Mouse (Mus musculus) hindlimb bud, embryonic 11.5 days (tissue): ENCODE data around the gene Stim1.
"Not testable (repeated sequence)": the region's sequence is repeated elsewhere in the genome, so short reads cannot be mapped to it uniquely, and the experiment has no call there.

ENCODE experiments used
- DNase-seq: peaks from one replicate; pipeline ENCODE4 v3.0.0-alpha.2; 2012; ENCODE audit warnings: low read depth, low spot score; ENCODE audit errors: extremely low spot score

Gene Stim1

GRCm38 (mm10) chr7:102349236-102349635 lies 81.6 kb downstream of the Stim1 start:
- no peak for DNase-seq

GRCm38 (mm10) chr7:102353420-102353819 lies 85.8 kb downstream of the Stim1 start:
- DNase-seq: no peak

- no peak for DNase-seq
These were observed 90.5 kb downstream of the Stim1 start for GRCm38 (mm10) chr7:102358124-102358523.

GRCm38 (mm10) chr7:102361297-102361696 lies 93.7 kb downstream of the Stim1 start:
- no peak for DNase-seq

- no peak for DNase-seq
These were observed 96.2 kb downstream of the Stim1 start for GRCm38 (mm10) chr7:102363853-102364252.

GRCm38 (mm10) chr7:102369661-102370060 lies 102.1 kb downstream of the Stim1 start:
- no peak for DNase-seq

GRCm38 (mm10) chr7:102370526-102370925 lies 102.9 kb downstream of the Stim1 start:
- DNase-seq: no peak

GRCm38 (mm10) chr7:102373382-102374072 lies 105.9 kb downstream of the Stim1 start:
- no peak for DNase-seq

- no peak for DNase-seq
These were observed 115.6 kb downstream of the Stim1 start for GRCm38 (mm10) chr7:102383221-102383620.

- no peak for DNase-seq
These were observed 118.4 kb downstream of the Stim1 start for GRCm38 (mm10) chr7:102385973-102386372.

GRCm38 (mm10) chr7:102389082-102389481 lies 121.5 kb downstream of the Stim1 start:
- no peak for DNase-seq

- no peak for DNase-seq
These were observed 126.3 kb downstream of the Stim1 start for GRCm38 (mm10) chr7:102393898-102394297.

- DNase-seq: no peak
These were observed 128.3 kb downstream of the Stim1 start for GRCm38 (mm10) chr7:102395894-102396293.

GRCm38 (mm10) chr7:102396331-102396730 lies 128.7 kb downstream of the Stim1 start:
- DNase-seq: no peak

GRCm38 (mm10) chr7:102399180-102399731 lies 131.7 kb downstream of the Stim1 start:
- no peak for DNase-seq

GRCm38 (mm10) chr7:102404118-102404517 lies 136.5 kb downstream of the Stim1 start:
- no peak for DNase-seq

- no peak for DNase-seq
These were observed 139.8 kb downstream of the Stim1 start for GRCm38 (mm10) chr7:102407440-102407839.

- DNase-seq: not testable (repeated sequence)
These were observed 147.7 kb downstream of the Stim1 start for GRCm38 (mm10) chr7:102415272-102415671.

GRCm38 (mm10) chr7:102415841-102416240 lies 148.2 kb downstream of the Stim1 start:
- DNase-seq: no peak

- DNase-seq: peak; percentile 63
These were observed 149.8 kb downstream of the Stim1 start for GRCm38 (mm10) chr7:102417398-102417797.

GRCm38 (mm10) chr7:102422036-102422435 lies 154.4 kb downstream of the Stim1 start:
- no peak for DNase-seq

GRCm38 (mm10) chr7:102425933-102426685 lies 158.5 kb downstream of the Stim1 start:
- DNase-seq: no peak
